Mouse (Mus musculus): Measurements from ENCODE around the gene Slc38a9.

GRCm38 (mm10) chr13:112651183-112651582, 9.4 kb upstream of the Slc38a9 start:
- TF ChIP-seq CTCF (IDR thresholded peaks at IDR 0.05; ENCODE audit: control insufficient read depth, insufficient read depth, insufficient replicate concordance, low read depth, low read length), result no peak
- no peak for TF ChIP-seq POLR2A (IDR thresholded peaks at IDR 0.05; ENCODE audit: control insufficient read depth, low read depth, low read length)

Data from testis, adult 2 months (tissue).